Mouse (Mus musculus): ENCODE data around the gene Upp2. TPM values are rescaled to one million over a fixed set of nuclear protein-coding genes. Genes with fewer than 3 reads are reported as not detected.

The Upp2 gene
- polyA plus RNA-seq, 1 experiment from 2014 or later, result 5.9 TPM

GRCm38 (mm10) chr2:58752891-58753290, 185.8 kb downstream of the Upp2 start:
- Histone ChIP-seq H3K4me1 (ENCODE audit: control insufficient read depth, insufficient read depth, low read length) (0 out of 2 replicates have a peak, but pooled peaks cover 1% of the 10 kb centered on the region), H3K4me2 (replicated peaks; ENCODE audit: low read depth, low read length) (no peak overlapping the region), H3K36me3 (ENCODE audit: control insufficient read depth, insufficient read depth, low read length) (no peaks in the 10 kb centered on the region), H3K27me3 (ENCODE audit: control insufficient read depth, insufficient read depth, low read length) (no peaks in the 10 kb centered on the region), H3K27ac (ENCODE audit: low read depth, low read length) (no peak overlapping the region), H3K9me3 (ENCODE audit: control insufficient read depth, low read length) (no peaks in the 10 kb centered on the region), H3K4me3 (ENCODE audit: low read length) (no peak overlapping the region), H3K9ac (ENCODE audit: low read depth, low read length) (no peak overlapping the region)
- WGBS, result 40% methylated on average over 2 of the region's 2 CpGs
- no peak for ATAC-seq (ENCODE audit: low FRiP score, low TSS enrichment)

GRCm38 (mm10) chr2:58754736-58755135, 187.6 kb downstream of the Upp2 start:
- 84% methylated on average over 3 of the region's 3 CpGs for WGBS
- H3K9me3 ChIP-seq (ENCODE audit: control insufficient read depth, low read length), result no peaks in the 10 kb centered on the region
- H3K4me3 ChIP-seq (ENCODE audit: low read length), result no peak overlapping the region
- H3K4me1 ChIP-seq (ENCODE audit: control insufficient read depth, insufficient read depth, low read length), result no peaks in the 10 kb centered on the region
- H3K36me3 ChIP-seq (ENCODE audit: control insufficient read depth, insufficient read depth, low read length), result no peaks in the 10 kb centered on the region
- H3K27me3 ChIP-seq (ENCODE audit: control insufficient read depth, insufficient read depth, low read length), result no peaks in the 10 kb centered on the region
- H3K4me2 ChIP-seq (replicated peaks; ENCODE audit: low read depth, low read length), result no peak overlapping the region
- no peak overlapping the region for H3K9ac ChIP-seq (ENCODE audit: low read depth, low read length)
- no peak overlapping the region for H3K27ac ChIP-seq (ENCODE audit: low read depth, low read length)
- no peak for ATAC-seq (ENCODE audit: low FRiP score, low TSS enrichment)

GRCm38 (mm10) chr2:58758081-58758480, 191.0 kb downstream of the Upp2 start:
- Histone ChIP-seq H3K27ac (ENCODE audit: low read depth, low read length) (no peak overlapping the region), H3K4me2 (replicated peaks; ENCODE audit: low read depth, low read length) (no peak overlapping the region), H3K9me3 (ENCODE audit: control insufficient read depth, low read length) (no peaks in the 10 kb centered on the region), H3K9ac (ENCODE audit: low read depth, low read length) (no peak overlapping the region), H3K4me3 (ENCODE audit: low read length) (no peak overlapping the region), H3K27me3 (ENCODE audit: control insufficient read depth, insufficient read depth, low read length) (no peaks in the 10 kb centered on the region), H3K36me3 (ENCODE audit: control insufficient read depth, insufficient read depth, low read length) (no peaks in the 10 kb centered on the region), H3K4me1 (ENCODE audit: control insufficient read depth, insufficient read depth, low read length) (no peaks in the 10 kb centered on the region)
- WGBS, result 80% methylated on average over 2 of the region's 2 CpGs
- no peak for ATAC-seq (ENCODE audit: low FRiP score, low TSS enrichment)

GRCm38 (mm10) chr2:58759676-58760075, 192.6 kb downstream of the Upp2 start:
- Histone ChIP-seq H3K4me2 (replicated peaks; ENCODE audit: low read depth, low read length) (no peak overlapping the region), H3K4me3 (ENCODE audit: low read length) (no peak overlapping the region), H3K27me3 (ENCODE audit: control insufficient read depth, insufficient read depth, low read length) (no peaks in the 10 kb centered on the region), H3K27ac (ENCODE audit: low read depth, low read length) (no peak overlapping the region), H3K9me3 (ENCODE audit: control insufficient read depth, low read length) (no peaks in the 10 kb centered on the region), H3K36me3 (ENCODE audit: control insufficient read depth, insufficient read depth, low read length) (no peaks in the 10 kb centered on the region), H3K9ac (ENCODE audit: low read depth, low read length) (no peak overlapping the region), H3K4me1 (ENCODE audit: control insufficient read depth, insufficient read depth, low read length) (no peaks in the 10 kb centered on the region)
- ATAC-seq (ENCODE audit: low FRiP score, low TSS enrichment), result no peak
- 67% methylated on average over 5 of the region's 5 CpGs for WGBS

- no peak overlapping the region for H3K4me3 ChIP-seq (ENCODE audit: low read length)
- no peaks in the 10 kb centered on the region for H3K9me3 ChIP-seq (ENCODE audit: control insufficient read depth, low read length)
- H3K27ac ChIP-seq (ENCODE audit: low read depth, low read length), result no peak overlapping the region
- no peaks in the 10 kb centered on the region for H3K36me3 ChIP-seq (ENCODE audit: control insufficient read depth, insufficient read depth, low read length)
- ATAC-seq (ENCODE audit: low FRiP score, low TSS enrichment), result no peak
- 85% methylated on average over 8 of the region's 8 CpGs for WGBS
- no peak overlapping the region for H3K4me2 ChIP-seq (replicated peaks; ENCODE audit: low read depth, low read length)
- H3K4me1 ChIP-seq (ENCODE audit: control insufficient read depth, insufficient read depth, low read length), result no peaks in the 10 kb centered on the region
- no peaks in the 10 kb centered on the region for H3K27me3 ChIP-seq (ENCODE audit: control insufficient read depth, insufficient read depth, low read length)
- no peak overlapping the region for H3K9ac ChIP-seq (ENCODE audit: low read depth, low read length)
Measured at GRCm38 (mm10) chr2:58765141-58765540, 198.0 kb downstream of the Upp2 start.

- no peaks in the 10 kb centered on the region for H3K27me3 ChIP-seq (ENCODE audit: control insufficient read depth, insufficient read depth, low read length)
- no peak for ATAC-seq (ENCODE audit: low FRiP score, low TSS enrichment)
- no peaks in the 10 kb centered on the region for H3K36me3 ChIP-seq (ENCODE audit: control insufficient read depth, insufficient read depth, low read length)
- no peak overlapping the region for H3K4me2 ChIP-seq (replicated peaks; ENCODE audit: low read depth, low read length)
- 83% methylated on average over 9 of the region's 9 CpGs for WGBS
- no peaks in the 10 kb centered on the region for H3K4me1 ChIP-seq (ENCODE audit: control insufficient read depth, insufficient read depth, low read length)
- H3K9me3 ChIP-seq (ENCODE audit: control insufficient read depth, low read length), result no peaks in the 10 kb centered on the region
- no peak overlapping the region for H3K9ac ChIP-seq (ENCODE audit: low read depth, low read length)
- no peak overlapping the region for H3K27ac ChIP-seq (ENCODE audit: low read depth, low read length)
- no peak overlapping the region for H3K4me3 ChIP-seq (ENCODE audit: low read length)
Measured at GRCm38 (mm10) chr2:58773833-58774232, 206.7 kb downstream of the Upp2 start.

GRCm38 (mm10) chr2:58778986-58779495, 211.9 kb downstream of the Upp2 start:
- H3K4me1 ChIP-seq (ENCODE audit: control insufficient read depth, insufficient read depth, low read length), result no peaks in the 10 kb centered on the region
- no peak for ATAC-seq (ENCODE audit: low FRiP score, low TSS enrichment)
- WGBS, result 87% methylated on average over 3 of the region's 3 CpGs

GRCm38 (mm10) chr2:58783526-58783925, 216.4 kb downstream of the Upp2 start:
- H3K9me3 ChIP-seq (ENCODE audit: control insufficient read depth, low read length), result no peaks in the 10 kb centered on the region
- 75% methylated on average over 1 of the region's 1 CpGs for WGBS
- ATAC-seq (ENCODE audit: low FRiP score, low TSS enrichment), result no peak
- H3K4me1 ChIP-seq (ENCODE audit: control insufficient read depth, insufficient read depth, low read length), result no peaks in the 10 kb centered on the region
- H3K27ac ChIP-seq (ENCODE audit: low read depth, low read length), result no peak overlapping the region
- no peaks in the 10 kb centered on the region for H3K27me3 ChIP-seq (ENCODE audit: control insufficient read depth, insufficient read depth, low read length)
- no peaks in the 10 kb centered on the region for H3K36me3 ChIP-seq (ENCODE audit: control insufficient read depth, insufficient read depth, low read length)
- no peak overlapping the region for H3K9ac ChIP-seq (ENCODE audit: low read depth, low read length)
- H3K4me3 ChIP-seq (ENCODE audit: low read length), result no peak overlapping the region
- no peak overlapping the region for H3K4me2 ChIP-seq (replicated peaks; ENCODE audit: low read depth, low read length)

More at GRCm38 (mm10) chr2:58778986-58779495, 211.9 kb downstream of the Upp2 start:
- no peaks in the 10 kb centered on the region for H3K27me3 ChIP-seq (ENCODE audit: control insufficient read depth, insufficient read depth, low read length)
- no peaks in the 10 kb centered on the region for H3K9me3 ChIP-seq (ENCODE audit: control insufficient read depth, low read length)
- no peak overlapping the region for H3K27ac ChIP-seq (ENCODE audit: low read depth, low read length)
- no peak overlapping the region for H3K9ac ChIP-seq (ENCODE audit: low read depth, low read length)
- no peak overlapping the region for H3K4me2 ChIP-seq (replicated peaks; ENCODE audit: low read depth, low read length)
- H3K36me3 ChIP-seq (ENCODE audit: control insufficient read depth, insufficient read depth, low read length), result no peaks in the 10 kb centered on the region
- no peak overlapping the region for H3K4me3 ChIP-seq (ENCODE audit: low read length)

- Histone ChIP-seq H3K4me1 (ENCODE audit: control insufficient read depth, insufficient read depth, low read length) (no peaks in the 10 kb centered on the region), H3K9me3 (ENCODE audit: control insufficient read depth, low read length) (no peaks in the 10 kb centered on the region), H3K9ac (ENCODE audit: low read depth, low read length) (no peak overlapping the region), H3K4me3 (ENCODE audit: low read length) (no peak overlapping the region), H3K27ac (ENCODE audit: low read depth, low read length) (no peak overlapping the region), H3K36me3 (ENCODE audit: control insufficient read depth, insufficient read depth, low read length) (no peaks in the 10 kb centered on the region), H3K4me2 (replicated peaks; ENCODE audit: low read depth, low read length) (no peak overlapping the region), H3K27me3 (ENCODE audit: control insufficient read depth, insufficient read depth, low read length) (no peaks in the 10 kb centered on the region)
- no peak for ATAC-seq (ENCODE audit: low FRiP score, low TSS enrichment)
- WGBS, result 64% methylated on average over 3 of the region's 3 CpGs
Measured at GRCm38 (mm10) chr2:58786177-58786576, 219.1 kb downstream of the Upp2 start.
